8 mouse cellular contexts compared by ENCODE assay signal in genomic region chr10:45485761-45486602, GRCm38 (mm10). TPM values are rescaled to one million over a fixed set of nuclear protein-coding genes. Genes with fewer than 3 reads are reported as not detected.
DNase-seq lines count a peak whose midpoint lies in the region; ATAC-seq and TF ChIP-seq lines count a peak whose summit lies in the region.

Lin28b (minus strand) TSS chr10:45486395.

- DNase-seq in ovary, postnatal 36 days (ENCODE audit: low spot score) = peak; percentile 35
- no peak for DNase-seq in ovary, adult 18-20 months (ENCODE audit: low spot score)
- peak; percentile 7 to 42 for DNase-seq in kidney, postnatal 25 days
- peak; percentile 38 to 55 (median 51) for DNase-seq in liver, embryonic 14.5 days (ENCODE audit: low read depth in 3 of 3, low spot score in 3 of 3)
- DNase-seq in urinary bladder, postnatal 14 days (ENCODE audit: low spot score) = peak; percentile 18

- no peaks in the 10 kb centered on the region for H3K4me1 ChIP-seq in heart, embryonic 11.5 days (ENCODE audit: control insufficient read depth, insufficient read depth, low read length)
- H3K4me1 ChIP-seq in liver, embryonic 14.5 days (replicated peaks; ENCODE audit: control insufficient read depth in 2 of 2, insufficient read depth in 2 of 2, low read length in 1 of 2) = no peaks in the 10 kb centered on the region
- 0 out of 2 replicates have a peak, but pooled peaks cover 3% of the 10 kb centered on the region for H3K4me1 ChIP-seq in neural tube, embryonic 15.5 days

- H3K4me2 ChIP-seq in heart, embryonic 11.5 days = peak within 1 kb of the TSS; percentile 99
- H3K4me2 ChIP-seq in liver, embryonic 14.5 days (ENCODE audit: low read depth) = peak within 1 kb of the TSS; percentile 79
- H3K4me2 ChIP-seq in neural tube, embryonic 15.5 days = peak within 1 kb of the TSS; percentile 86

- peaks cover 7% of the 10 kb centered on the region for H3K27me3 ChIP-seq in heart, embryonic 11.5 days (ENCODE audit: control insufficient read depth, insufficient read depth, low read length)
- peaks cover 22% of the 10 kb centered on the region for H3K27me3 ChIP-seq in liver, embryonic 14.5 days (ENCODE audit: control insufficient read depth, insufficient read depth, low read length)
- no peaks in the 10 kb centered on the region for H3K27me3 ChIP-seq in neural tube, embryonic 15.5 days (replicated peaks)

- TF ChIP-seq EP300 in liver, embryonic 14.5 days (IDR thresholded peaks at IDR 0.05; ENCODE audit: low read depth) = no peak

- no peak for TF ChIP-seq CTCF in liver, embryonic 14.5 days (IDR thresholded peaks at IDR 0.05; ENCODE audit: low read depth)

- peak; percentile 35; the same call in 1 of the 2 replicates for ATAC-seq in common myeloid progenitor, adult 5-6 weeks (replicated peaks; ENCODE audit: low read depth, poor library complexity, severe bottlenecking)
- peak; percentile 90 for ATAC-seq in heart, embryonic 11.5 days (replicated peaks; ENCODE audit: insufficient number of reproducible peaks, low FRiP score, low TSS enrichment)
- peak; percentile 88 for ATAC-seq in liver, embryonic 14.5 days (ENCODE audit: insufficient read depth)
- peak; percentile 95 for ATAC-seq in neural tube, embryonic 15.5 days (ENCODE audit: low FRiP score)

- H3K36me3 ChIP-seq in heart, embryonic 11.5 days (ENCODE audit: control insufficient read depth, insufficient read depth, low read length) = no peaks in the 10 kb centered on the region
- H3K36me3 ChIP-seq in liver, embryonic 14.5 days (replicated peaks; ENCODE audit: control insufficient read depth, insufficient read depth, low read depth) = no peaks in the 10 kb centered on the region
- H3K36me3 ChIP-seq in neural tube, embryonic 15.5 days = no peaks in the 10 kb centered on the region

- 0% methylated on average over 106 of the region's 139 CpGs for WGBS in heart, embryonic 11.5 days (ENCODE audit: insufficient replicate concordance)
- WGBS in liver, embryonic 14.5 days (ENCODE audit: insufficient replicate concordance) = under 1% methylated on average over 114 of the region's 139 CpGs
- WGBS in neural tube, embryonic 15.5 days = 0% methylated on average over 37 of the region's 139 CpGs

- H3K27ac ChIP-seq in heart, embryonic 11.5 days (ENCODE audit: low read depth, low read length) = no peak within 1 kb of the TSS
- H3K27ac ChIP-seq in liver, embryonic 14.5 days = peak within 1 kb of the TSS; percentile 35
- H3K27ac ChIP-seq in neural tube, embryonic 15.5 days (replicated peaks) = peak within 1 kb of the TSS; percentile 98

- H3K9ac ChIP-seq in heart, embryonic 11.5 days (ENCODE audit: low read depth, low read length) = peak within 1 kb of the TSS; percentile 73
- H3K9ac ChIP-seq in liver, embryonic 14.5 days (replicated peaks) = peak within 1 kb of the TSS; percentile 79
- H3K9ac ChIP-seq in neural tube, embryonic 15.5 days (replicated peaks) = peak within 1 kb of the TSS; percentile 72

- H3K9me3 ChIP-seq in heart, embryonic 11.5 days (replicated peaks; ENCODE audit: control insufficient read depth, low read length) = no peaks in the 10 kb centered on the region
- H3K9me3 ChIP-seq in liver, embryonic 14.5 days (ENCODE audit: control insufficient read depth, low read length) = no peaks in the 10 kb centered on the region
- H3K9me3 ChIP-seq in neural tube, embryonic 15.5 days (replicated peaks) = no peaks in the 10 kb centered on the region

- H3K4me3 ChIP-seq in heart, embryonic 11.5 days (ENCODE audit: low read depth, low read length) = peak within 1 kb of the TSS; percentile 81
- peak within 1 kb of the TSS; percentile 64 to 66 for H3K4me3 ChIP-seq in liver, embryonic 14.5 days (ENCODE audit: insufficient read depth in 1 of 2, low read depth in 2 of 2, low read length in 2 of 2)
- peak within 1 kb of the TSS; percentile 76 for H3K4me3 ChIP-seq in neural tube, embryonic 15.5 days (replicated peaks)

RNA-seq across cellular contexts. Expression of gene Lin28b, which starts in this region (rescaled TPM):
- 0.10 TPM in 1 of 2 replicates, not detected in the other for total RNA-seq in common myeloid progenitor, adult 5-6 weeks (2017)
- polyA plus RNA-seq in heart, embryonic 11.5 days (2014; fragmentation: Nextera tagmentation; extraction: Ambion mirVana) = 6.1 and 7.3 TPM in 2 replicates
- polyA plus RNA-seq in liver, embryonic 14.5 days (2012; rRNA removed) = 4.3 and 5.9 TPM in 2 replicates
- polyA plus RNA-seq in liver, embryonic 14.5 days (2014; fragmentation: Nextera tagmentation; extraction: Ambion mirVana) = 8.8 and 10.1 TPM in 2 replicates
- polyA plus RNA-seq in neural tube, embryonic 15.5 days (2015; fragmentation: Nextera tagmentation; extraction: Ambion mirVana) = 6.9 and 7.0 TPM in 2 replicates

Comparison
In these comparisons a context has a peak if more than half of its experiments do, and no peak if none do; other contexts are left out.
1. Peak in ATAC-seq in common myeloid progenitor, adult 5-6 weeks; RNA of the gene not detected or under 1 TPM.
2. ATAC-seq: peak in every context shown above with its lines; median percentile 95 in neural tube, embryonic 15.5 days; 90 in heart, embryonic 11.5 days; 88 in liver, embryonic 14.5 days; 35 in common myeloid progenitor, adult 5-6 weeks.